Mouse (Mus musculus) testis, postnatal 14 days (tissue): ENCODE data around the gene Cubn.

Source experiments
- DNase-seq: peaks from one replicate; pipeline ENCODE4 v3.0.0; 2021; ENCODE audit warnings: low spot score

Gene Cubn

DNA sequence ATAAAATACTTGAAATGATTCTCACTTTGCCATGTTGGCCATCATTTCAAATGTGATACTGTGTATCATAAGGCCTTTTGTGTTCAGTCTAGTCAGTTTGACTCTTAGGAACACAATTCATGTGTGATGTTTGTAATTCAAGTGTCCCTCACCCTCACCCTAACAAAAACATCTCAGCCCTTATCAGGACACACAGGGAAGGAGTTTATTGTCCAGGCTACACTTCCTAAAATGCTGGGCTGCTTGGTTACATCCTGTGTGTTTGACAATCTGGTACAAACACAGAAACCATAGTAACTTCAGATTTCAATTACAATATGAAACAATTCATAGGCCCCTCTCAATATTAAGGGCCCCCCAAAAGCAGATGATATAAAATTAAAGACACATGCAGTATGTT lies 83.9 kb downstream of the Cubn start:
- no peak for DNase-seq

DNA sequence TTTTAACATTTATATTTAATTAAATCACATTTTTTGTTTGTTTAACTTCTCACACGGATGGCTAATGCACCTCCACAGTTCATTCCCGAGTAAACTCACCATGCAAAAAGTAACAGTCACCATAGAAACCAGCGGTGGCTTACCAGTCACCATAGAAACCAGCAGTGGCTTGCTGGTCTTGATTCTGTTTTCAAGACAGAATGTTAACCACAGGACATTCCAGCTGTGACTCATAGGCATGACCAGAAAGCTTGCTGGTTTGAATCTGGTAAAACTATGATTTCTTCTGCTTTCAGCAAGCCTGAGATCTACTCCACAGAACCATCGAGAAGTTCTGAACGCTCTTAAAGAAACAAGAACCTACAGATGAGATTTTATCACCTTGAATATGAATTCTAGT lies 84.3 kb downstream of the Cubn start:
- DNase-seq = no peak

DNA sequence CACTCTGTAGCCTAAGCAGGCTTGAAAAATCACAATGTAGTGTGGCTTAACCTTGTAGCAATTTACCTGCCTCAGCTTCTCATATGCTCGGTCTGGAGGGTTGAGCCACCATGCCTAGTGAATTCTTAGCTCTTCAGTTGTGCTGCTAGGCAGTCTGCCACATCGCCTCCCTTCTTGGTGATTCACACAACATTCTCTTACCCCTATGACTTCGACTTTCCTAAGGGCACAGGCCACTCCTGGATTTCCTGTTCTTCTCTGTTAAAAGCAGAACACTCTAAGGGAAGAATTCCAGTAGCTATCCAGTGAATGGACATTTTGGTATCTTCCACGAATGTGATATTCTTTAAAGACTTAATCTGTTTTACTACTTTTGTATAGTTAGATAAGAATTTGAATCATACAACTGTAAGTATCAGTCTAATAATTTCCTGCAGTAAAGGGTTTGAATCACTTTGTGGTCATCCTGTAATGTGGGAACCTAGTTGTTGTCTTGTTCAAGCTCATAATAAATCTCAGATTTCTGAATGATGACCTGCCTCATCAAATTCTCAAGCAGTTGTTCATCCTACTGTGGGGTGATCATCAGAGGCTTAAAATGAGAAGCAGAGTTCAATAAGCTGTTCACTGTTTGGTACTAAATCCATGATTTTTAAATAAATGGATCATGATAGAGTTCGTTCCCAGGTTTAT lies 86.5 kb downstream of the Cubn start:
- DNase-seq = no peak

DNA sequence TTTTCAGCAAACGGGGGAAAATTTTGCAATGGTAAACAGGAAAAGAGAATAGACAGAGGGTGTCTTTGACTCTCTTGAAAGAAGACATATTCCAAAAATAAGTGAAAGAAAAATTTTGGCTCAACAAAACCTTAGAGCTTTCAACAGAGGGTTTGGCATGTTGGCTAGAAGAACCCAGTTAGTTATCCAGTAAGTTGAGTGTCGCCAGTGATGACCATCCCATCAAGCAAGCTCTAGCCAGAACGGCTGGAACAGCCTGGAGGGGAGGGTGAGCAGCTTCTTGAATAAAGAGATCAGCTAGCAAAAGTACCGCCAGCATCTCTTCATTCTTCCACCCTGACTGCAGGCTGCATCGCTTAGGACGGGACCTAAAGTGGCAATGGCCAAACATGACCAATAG lies 90.8 kb downstream of the Cubn start:
- no peak for DNase-seq

DNA sequence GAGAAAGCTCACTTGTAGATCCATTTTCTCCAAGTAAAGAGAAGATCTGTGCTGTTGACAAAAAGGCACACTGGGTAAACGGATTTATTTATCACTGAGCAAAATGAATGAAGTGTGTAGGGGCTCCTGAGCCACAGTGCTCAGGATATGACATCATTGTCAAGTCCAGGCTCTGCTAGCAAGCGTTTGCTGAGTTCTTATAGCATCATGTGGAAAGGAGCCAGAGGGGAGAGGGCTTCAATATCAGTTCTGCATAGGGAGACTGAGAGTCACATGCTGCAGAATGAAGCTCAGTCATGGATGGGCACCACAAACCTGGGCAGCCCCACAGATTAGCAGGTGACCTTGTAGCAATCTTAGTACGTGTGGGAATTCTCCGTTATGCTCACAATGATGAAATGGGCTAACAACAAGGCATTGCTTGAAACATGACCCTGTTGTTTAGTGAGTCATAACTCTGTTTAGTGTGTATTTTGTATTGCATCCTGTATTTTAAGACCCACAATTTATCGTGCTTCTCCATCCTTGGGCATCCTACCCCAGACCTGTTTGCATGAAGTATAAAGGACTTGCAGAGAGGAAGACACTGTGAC lies 92.0 kb downstream of the Cubn start:
- DNase-seq = no peak

DNA sequence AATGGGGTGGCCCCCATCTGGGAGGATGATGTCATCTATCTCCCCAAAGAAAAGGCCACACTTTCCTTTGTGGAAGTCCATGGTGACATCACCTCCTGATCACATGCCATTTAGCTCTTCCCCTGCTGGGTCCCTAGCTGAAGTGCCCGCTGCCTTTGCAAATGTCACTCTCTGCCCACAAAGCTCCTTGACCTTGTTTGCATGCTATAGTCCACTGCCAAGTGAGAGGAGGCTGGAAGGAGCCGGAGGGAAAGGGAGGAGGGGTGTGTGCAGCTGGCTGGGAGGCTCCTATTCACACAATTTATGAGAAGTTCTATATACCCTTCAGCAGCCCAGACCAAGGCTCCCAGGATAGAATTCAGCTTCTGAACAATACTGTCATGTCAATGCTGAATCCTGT lies 92.7 kb downstream of the Cubn start:
- DNase-seq = peak; percentile 49

DNA sequence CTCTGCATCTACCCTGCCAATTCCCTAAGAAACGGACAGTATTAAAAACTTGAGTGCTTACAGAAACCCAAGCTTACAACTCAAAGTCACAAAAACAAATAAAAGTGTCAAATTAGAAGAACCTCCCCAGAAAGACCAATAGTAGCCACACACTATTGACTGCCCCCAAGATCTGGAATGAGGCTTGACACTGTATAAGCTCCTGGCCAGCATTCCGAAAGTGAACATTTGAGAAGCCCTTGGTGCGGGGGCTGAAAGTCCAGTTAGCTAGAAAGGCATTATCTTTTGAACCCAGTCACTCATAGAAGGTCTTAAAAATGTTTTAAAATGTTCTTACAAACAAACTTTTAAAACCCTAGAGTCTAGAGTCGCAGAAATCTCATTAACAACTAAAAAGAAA lies 93.1 kb downstream of the Cubn start:
- DNase-seq = no peak

DNA sequence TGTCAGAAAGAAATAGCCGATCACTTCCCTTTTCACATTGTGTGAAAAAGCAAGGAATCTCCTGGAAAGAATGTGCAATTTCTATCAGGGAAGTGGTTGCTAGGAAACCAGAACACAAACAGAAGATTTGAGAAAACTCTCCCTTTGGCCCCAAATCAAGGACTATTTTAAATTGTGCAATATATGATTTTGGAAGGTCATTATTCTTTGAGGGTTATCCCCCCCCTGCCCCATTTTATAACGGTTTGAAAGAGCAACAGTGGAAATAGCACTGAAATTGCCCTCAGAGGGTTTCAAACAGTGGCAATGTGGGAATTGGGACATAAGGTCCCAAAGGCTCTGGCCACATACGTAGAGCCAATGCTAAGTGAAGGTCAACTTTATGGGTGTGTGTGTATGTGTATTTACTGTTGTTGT lies 95.5 kb downstream of the Cubn start:
- DNase-seq = no peak

DNA sequence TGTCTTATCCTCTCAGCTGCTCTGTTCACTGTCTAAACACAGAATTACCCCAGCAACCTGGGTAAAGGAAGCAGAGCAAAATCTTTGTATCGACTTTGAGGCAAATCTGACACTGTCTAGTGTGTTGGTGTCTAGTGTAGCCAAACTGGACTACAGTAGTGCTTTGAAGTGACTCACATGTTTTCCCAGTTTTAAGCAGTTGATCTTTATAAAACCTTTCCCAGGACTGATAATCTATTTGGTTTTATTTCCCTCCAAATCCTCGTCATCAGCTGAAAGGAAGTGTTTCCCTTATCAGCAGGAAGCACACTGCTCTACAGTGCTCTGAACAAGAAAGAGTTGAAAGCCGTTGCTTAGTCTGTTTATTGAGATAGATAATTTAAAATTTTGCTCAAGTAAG lies 100.6 kb downstream of the Cubn start:
- DNase-seq = no peak

DNA sequence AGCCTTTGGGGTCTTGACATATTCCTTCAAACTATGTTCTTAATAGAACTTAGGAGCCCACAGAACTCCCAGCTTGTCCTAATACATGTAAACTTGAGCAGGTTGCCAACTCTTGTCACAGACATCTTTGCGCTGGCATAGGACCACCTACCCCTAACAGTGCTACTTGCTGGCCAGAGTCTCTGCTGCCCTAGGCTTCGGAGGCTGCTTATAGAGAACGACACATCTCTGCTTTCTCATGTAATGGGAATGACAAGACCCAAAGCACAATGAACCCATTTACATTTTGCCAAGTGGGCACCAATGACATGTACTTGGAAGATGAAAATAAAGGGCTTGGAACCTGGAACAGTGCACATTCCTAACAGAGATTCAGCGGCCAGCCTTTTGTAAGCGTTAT lies 105.0 kb downstream of the Cubn start:
- DNase-seq = no peak

DNA sequence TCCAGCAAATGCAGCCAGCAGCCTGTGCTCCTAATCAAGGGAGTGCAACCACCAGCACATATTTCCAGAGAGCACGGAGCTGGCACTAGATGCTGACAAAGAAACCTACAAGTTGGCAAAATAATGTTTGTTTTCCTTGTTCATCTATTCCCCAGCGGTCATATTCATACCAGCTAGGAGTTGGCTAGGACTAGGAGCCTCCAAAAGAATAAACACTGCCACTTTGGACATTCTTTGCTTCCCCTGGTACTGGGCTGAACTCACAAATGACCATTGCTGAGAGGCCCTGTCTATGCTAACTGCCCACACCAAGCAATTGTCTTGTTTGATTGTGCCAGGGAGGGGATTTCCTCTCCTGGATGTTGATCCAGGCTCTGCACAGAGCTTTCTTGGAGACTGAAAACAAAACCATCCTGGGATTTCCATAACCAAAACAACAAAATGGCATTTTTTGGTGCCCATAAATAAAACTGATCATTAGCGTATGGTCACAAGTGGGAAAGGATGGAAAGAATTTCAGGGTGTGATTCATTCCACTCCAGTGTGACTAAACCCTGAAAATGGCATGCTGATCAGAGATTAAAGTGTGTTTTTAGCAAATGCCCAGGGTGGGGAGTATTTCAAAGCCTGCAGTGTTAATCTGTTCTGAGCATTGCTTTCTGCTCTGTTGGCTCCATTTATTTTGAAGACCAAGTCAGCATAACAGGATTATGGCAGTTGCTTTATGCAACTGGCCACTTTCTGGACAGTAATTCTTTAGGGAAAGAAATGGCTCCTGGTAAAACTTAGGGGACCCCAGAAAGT lies 105.9 kb downstream of the Cubn start:
- no peak for DNase-seq

DNA sequence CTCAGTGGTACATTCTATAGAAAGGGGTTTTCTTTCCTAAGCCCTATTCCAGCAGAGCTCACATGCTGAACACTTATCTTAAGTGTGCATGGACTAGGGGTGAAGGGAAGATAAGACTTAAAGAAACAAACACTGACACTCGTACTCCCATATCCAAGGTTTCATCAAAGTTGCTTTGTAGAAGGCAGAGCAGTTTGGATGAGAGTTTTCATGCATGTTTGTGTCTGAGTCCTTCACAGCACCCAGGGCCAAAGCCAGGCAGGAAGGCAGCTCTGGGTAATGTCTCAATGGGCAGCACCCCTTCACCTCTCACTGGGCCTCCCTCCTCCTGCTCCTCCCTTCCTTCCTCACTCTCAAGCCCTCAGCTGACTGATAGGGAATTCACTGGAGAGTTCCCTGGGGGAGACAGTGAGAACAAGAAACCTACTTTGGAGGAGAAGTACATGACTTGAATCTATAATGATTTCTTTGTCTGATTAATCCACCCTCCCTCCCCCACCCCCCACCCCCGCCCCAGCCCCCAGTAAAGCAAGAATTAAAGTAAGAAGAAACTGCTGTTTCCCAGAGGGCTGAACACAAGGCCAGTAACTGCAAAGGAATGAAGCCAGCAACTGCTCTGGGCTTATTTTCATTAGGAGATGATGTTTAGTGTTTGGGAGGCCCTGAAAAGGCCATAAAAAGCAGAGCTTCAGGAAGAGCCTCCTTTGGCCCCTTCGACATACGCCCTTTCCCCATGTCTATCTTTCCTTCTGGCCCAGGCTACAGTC lies 106.7 kb downstream of the Cubn start:
- DNase-seq = no peak

DNA sequence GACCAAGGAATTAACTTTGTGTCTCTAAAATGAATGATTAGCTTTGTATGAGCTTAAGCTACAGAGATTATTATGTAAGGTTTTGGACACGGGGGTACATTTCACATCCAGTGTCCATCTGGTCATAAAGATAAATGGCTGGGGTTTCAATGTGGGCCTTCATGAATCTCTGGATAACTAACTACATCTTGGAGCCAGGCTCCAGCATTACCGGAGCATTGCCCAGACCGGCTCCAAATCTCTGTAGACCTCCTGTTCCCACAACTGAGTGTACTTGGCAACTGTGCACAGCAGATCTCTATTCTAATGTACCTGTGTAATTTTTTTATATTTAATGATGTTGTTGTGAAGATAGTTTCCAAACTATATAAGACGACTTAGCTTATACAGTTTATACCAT lies 115.4 kb downstream of the Cubn start:
- DNase-seq = no peak

DNA sequence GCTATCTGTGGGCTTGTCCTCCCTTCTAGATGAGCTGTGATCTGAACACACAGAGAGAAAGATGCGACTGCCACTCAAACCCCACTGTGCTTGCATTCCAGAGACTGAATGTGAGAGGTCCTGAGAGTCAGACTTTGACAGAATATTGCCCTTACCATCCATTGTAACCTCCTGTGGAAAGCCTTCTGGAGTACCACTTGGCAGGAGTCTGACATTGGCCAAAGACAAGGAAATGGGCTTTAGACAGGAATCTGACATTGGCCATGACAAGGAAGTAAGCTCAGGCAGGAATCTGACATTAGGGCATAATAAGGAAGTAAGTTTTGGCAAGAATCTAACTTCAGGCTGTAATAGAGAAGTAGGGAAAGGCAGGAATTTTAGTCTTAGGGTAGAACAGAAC lies 118.3 kb downstream of the Cubn start:
- DNase-seq = no peak

DNA sequence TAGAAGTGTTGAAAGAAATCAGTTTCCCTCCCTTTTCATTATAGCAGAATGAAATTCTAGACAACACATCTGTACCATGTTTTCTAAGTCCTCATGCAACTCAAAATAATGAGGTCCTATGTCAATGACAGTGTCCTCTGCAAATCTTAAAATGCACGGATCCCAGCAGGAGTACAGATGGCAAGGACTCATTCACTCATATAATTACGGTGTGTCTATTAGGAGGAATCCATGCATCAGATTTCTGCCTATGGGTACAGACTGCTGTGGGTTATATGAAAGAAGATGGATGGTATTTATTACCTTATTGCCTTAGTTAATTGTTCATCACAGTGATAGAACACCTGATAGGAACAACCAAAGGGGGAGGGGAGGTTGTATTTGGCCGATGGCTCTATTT lies 118.8 kb downstream of the Cubn start:
- no peak for DNase-seq

DNA sequence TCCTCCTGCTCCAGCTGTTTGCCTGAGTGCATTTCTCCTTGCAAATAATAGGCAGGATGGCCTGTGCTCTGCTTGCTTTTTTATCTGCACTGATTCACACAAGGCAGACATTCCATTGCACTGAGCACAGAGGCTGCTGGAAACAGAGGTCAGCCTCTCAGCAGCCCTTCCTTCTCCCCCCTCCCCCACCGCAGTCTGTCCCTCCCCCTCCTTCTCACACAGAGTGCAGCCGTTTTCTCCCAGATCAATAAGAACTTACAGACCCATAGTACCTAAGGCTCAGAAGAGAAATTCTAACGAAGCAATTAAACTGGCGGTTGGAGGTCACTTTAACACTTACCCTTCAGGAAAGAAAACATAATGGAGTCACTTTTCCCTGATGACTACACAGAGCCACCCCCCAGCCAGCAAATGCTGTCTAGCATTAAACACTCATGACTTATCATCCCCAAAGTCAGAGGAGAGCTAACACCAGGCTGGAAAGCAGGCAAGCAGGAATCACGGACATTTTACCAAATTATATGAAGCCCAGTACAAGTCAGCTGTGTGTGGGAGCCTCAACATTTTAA lies 119.3 kb downstream of the Cubn start:
- peak; percentile 43 for DNase-seq

DNA sequence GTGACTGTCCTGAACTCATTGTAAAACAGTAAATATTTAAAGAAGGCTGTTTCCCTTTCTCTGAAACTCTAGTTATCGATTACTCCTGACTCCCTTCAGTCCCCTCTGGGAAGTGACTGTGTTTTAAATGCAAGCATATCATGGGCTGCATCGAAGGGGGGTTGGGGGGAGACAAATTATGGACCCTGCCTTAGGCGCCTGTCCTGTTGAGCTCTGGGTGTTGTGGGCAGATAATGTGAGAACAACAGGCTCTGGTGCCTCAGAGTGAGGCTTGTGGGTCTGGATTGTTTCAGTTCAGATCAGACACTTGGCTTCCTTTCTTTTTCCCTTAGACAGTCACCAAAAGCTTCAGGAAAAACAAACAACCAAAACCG lies 119.8 kb downstream of the Cubn start:
- no peak for DNase-seq

DNA sequence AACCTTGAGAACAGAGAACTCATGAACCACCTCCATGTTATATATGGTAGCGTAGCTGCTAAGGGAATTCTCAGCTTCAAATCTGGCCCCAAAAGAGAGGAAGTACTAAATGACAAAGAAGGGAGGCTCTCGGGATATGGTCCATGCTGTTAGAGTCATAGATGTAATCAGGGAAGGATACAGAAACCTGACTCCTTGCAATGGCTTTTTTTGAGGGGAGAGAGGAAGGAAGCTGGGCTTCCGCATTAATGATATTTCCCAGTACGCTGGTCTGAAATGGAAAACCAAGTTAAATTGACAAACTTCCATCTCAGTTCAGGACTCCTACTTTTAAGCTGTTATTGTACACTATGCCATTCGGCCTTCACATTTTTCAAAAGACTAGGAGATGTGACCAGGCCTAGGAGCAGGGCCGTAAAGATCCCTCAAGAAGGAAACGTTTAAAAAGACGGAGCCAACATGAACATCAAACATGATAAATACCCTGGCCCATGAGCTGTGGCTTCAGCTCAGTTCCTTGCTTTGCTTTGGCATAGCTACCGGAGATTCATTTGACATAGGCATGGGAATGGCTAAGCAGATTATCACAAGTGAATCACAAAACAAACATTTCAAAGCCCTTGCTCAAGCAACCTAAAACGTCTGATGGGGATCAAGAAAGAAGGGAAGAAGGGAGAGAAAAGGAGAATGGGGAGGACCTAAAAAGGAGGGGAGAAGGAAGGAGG lies 120.4 kb downstream of the Cubn start:
- DNase-seq = no peak

DNA sequence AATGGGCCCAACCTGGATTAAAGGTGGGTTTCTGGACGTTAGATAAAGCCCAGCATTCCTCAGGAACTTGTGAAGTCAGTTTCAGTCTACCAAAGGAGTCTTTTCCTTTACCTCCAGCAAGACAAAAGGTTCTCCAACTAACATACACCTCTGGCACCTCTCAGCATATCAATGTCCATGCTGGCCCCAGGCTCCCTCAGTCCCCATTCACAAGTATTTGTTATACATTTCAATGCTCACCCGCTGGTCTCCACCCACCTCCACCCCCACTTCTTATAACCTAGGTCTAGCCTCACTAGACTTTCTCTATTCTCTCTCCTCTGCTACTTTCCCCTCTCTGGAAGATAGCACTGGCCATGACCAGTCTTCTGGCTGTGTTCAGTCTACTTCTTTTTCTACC lies 121.1 kb downstream of the Cubn start:
- no peak for DNase-seq

DNA sequence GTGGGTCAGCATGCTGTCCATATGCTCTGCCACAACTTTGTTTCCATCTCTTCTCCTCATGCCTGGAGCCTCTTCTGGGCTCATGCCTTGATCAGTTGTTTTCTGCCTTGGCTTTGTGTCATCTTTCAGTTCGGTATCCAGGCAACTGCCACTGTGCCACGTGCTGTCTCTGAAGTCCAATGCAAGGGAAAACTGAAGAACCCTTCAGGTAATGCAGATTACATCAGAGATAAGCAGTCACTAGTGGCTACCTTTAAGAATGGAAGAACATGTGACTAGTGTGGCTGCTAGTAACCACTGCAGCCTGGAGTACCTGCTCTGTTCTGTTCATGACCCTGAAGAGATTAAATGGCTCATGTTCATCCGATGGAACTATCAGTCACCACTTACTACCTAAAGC lies 123.1 kb downstream of the Cubn start:
- DNase-seq = no peak

DNA sequence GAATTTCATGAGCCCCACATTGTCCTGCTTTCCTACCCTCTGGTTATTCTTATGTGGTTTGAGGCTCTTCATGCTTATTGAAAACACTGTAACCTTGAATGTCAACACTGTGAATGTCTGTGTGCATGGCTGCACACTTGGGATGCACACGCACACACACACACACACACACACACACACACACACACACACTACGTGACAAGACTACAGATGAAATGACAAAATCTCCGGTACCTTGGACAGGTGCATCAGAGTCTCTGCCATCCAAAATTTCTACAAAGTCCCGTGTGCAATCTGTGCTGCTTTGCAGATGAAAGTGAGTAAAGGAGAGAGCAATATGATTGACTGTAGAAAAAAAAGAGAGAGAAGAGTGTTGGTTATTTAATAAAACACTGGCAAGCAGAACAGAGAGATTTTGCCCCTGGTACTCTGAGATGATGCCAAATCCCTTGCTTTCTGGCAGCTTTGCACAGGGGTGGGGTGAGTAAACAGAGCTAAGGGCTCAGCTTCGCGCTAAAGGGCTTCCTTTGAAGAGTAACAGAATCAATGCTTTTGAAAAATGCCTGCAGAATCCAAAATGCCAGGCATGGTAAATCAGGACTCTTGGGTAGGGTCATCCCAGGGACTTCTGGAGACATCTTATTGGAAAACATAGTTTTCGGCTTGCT lies 133.6 kb downstream of the Cubn start:
- DNase-seq = no peak
